In the genomic region with DNA sequence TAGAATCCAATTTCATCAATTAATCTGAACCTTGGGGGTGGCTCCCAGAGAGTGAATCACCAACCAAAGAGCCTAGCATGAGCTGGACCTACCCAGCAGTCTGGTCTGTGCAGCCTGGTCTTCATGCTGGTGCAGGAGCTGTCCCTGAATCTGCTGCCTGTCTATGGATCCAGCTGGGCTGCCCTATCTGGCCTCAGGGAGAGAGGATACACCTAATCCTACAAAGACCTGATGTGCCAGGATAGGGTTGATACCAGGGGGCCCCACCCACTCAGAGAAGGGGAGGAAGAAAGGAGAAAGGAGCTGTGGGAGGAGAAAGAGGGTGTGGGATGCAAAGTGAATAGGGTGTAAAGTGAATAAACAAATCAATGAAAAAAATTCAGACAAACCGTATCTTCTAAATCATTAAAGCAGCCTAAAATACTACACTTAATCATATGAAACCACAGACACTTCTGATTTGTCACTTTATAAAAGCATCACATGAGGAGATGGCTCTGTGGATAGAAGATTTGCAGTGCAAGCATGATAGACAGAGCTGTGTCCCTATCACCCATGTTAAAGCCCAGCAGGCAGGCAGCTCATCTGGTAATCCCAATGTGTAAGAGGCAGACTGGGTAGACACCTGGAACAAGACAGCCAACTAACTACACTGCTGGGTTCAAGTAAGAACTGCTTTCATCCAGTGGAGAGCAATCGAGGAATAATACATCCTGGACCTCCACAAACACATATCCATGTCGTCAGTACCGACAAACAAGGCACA, we compare ENCODE assay signal across 22 mouse cellular contexts. TPM values are rescaled to one million over a fixed set of nuclear protein-coding genes. Genes with fewer than 3 reads are reported as not detected.
DNase-seq lines count a peak whose midpoint lies in the region; ATAC-seq lines count a peak whose summit lies in the region.
"Had no signal": no experiment of that assay in that cellular context is flagged by ENCODE, and none has a peak within 500 bp of the region (broad histone marks: within the 10 kb centered on the region; RNA-seq: fewer than 3 reads in every experiment).

No protein-coding gene starts in this region.

- WGBS in heart, embryonic 11.5 days (ENCODE audit: insufficient replicate concordance) = 92% methylated on average over 4 of the region's 4 CpGs
- 72% methylated on average over 4 of the region's 4 CpGs for WGBS in liver, embryonic 13.5 days (ENCODE audit: insufficient replicate concordance)

- no peak for DNase-seq in heart, postnatal 25 days (ENCODE audit: low spot score)
- no peak for DNase-seq in liver, embryonic 13.5 days
- no peak for DNase-seq in kidney, postnatal 36 days
- DNase-seq in urinary bladder, adult 18-20 months (ENCODE audit: low spot score in 2 of 2) = no peak
- DNase-seq: adrenal gland, adult 8-10 months; cerebellum, adult 2 months; cerebellum, postnatal 14 days; heart, postnatal 36 days; kidney, adult 9 months; kidney, postnatal 14 days; lung, postnatal 36 days; right cerebral cortex, adult 18-20 months; spleen, adult 18-20 months; thymus, postnatal 14 days had no signal

- 0 out of 2 replicates have a peak, but pooled peaks cover 2% of the 10 kb centered on the region for H3K36me3 ChIP-seq in heart, embryonic 11.5 days (ENCODE audit: control insufficient read depth, insufficient read depth, low read length)
- H3K36me3 ChIP-seq in liver, embryonic 13.5 days = peaks cover 25% of the 10 kb centered on the region
- H3K36me3 ChIP-seq: hindbrain, embryonic 12.5 days; midbrain, embryonic 12.5 days had no signal

- H3K27ac ChIP-seq in heart, embryonic 11.5 days (ENCODE audit: low read depth, low read length) = no peak overlapping the region
- no peak overlapping the region for H3K27ac ChIP-seq in liver, embryonic 13.5 days
- H3K27ac ChIP-seq: forebrain, embryonic 10.5 days; forebrain, embryonic 15.5 days; hindbrain, embryonic 12.5 days; midbrain, embryonic 12.5 days had no signal

- intact Hi-C loops in heart, postnatal 25 days (cut with DNase I) = no loop called here

- H3K9me3 ChIP-seq in heart, embryonic 11.5 days (replicated peaks; ENCODE audit: control insufficient read depth, low read length) = no peaks in the 10 kb centered on the region
- H3K9me3 ChIP-seq in liver, embryonic 13.5 days (replicated peaks) = no peaks in the 10 kb centered on the region
- H3K9me3 ChIP-seq: forebrain, embryonic 10.5 days; forebrain, embryonic 15.5 days; hindbrain, embryonic 12.5 days; midbrain, embryonic 12.5 days had no signal

- 0 out of 2 replicates have a peak, but pooled peaks have one; percentile 14 for ATAC-seq in heart, embryonic 11.5 days (replicated peaks; ENCODE audit: insufficient number of reproducible peaks, low FRiP score, low TSS enrichment)
- peak; percentile 26; the same call in 1 of the 2 replicates for ATAC-seq in erythroblast, adult 5-6 weeks (replicated peaks; ENCODE audit: low FRiP score, poor library complexity, severe bottlenecking)
- ATAC-seq in liver, embryonic 13.5 days (ENCODE audit: low read depth) = peak; percentile 81
- ATAC-seq in neutrophil, adult 5-6 weeks (ENCODE audit: extremely low read depth, insufficient number of reproducible peaks, low FRiP score, poor library complexity, severe bottlenecking) = 0 out of 2 replicates have a peak, but pooled peaks have one; percentile 3
- ATAC-seq: intestine, postnatal 0 days had no signal

- no peak overlapping the region for H3K9ac ChIP-seq in heart, embryonic 11.5 days (ENCODE audit: low read depth, low read length)
- no peak overlapping the region for H3K9ac ChIP-seq in liver, embryonic 13.5 days
- H3K9ac ChIP-seq: forebrain, embryonic 15.5 days; hindbrain, embryonic 12.5 days; midbrain, embryonic 12.5 days had no signal

- H3K27me3 ChIP-seq in heart, embryonic 11.5 days (ENCODE audit: control insufficient read depth, insufficient read depth, low read length) = no peaks in the 10 kb centered on the region
- H3K27me3 ChIP-seq in liver, embryonic 13.5 days = no peaks in the 10 kb centered on the region
- H3K27me3 ChIP-seq: forebrain, embryonic 15.5 days; hindbrain, embryonic 12.5 days; midbrain, embryonic 12.5 days had no signal

- H3K4me1 ChIP-seq in heart, embryonic 11.5 days (ENCODE audit: control insufficient read depth, insufficient read depth, low read length) = no peaks in the 10 kb centered on the region
- H3K4me1 ChIP-seq in liver, embryonic 13.5 days (replicated peaks) = peaks cover 58% of the 10 kb centered on the region
- H3K4me1 ChIP-seq: forebrain, embryonic 10.5 days; forebrain, embryonic 15.5 days; midbrain, embryonic 12.5 days had no signal

- H3K4me2 ChIP-seq in heart, embryonic 11.5 days = no peak overlapping the region
- H3K4me2 ChIP-seq in liver, embryonic 13.5 days = no peak overlapping the region
- H3K4me2 ChIP-seq: forebrain, embryonic 15.5 days; hindbrain, embryonic 12.5 days; midbrain, embryonic 12.5 days had no signal

- H3K4me3 ChIP-seq in heart, embryonic 11.5 days (ENCODE audit: low read depth, low read length) = no peak overlapping the region
- no peak overlapping the region for H3K4me3 ChIP-seq in liver, embryonic 13.5 days (replicated peaks)
- H3K4me3 ChIP-seq: forebrain, embryonic 10.5 days; forebrain, embryonic 15.5 days; hindbrain, embryonic 12.5 days; midbrain, embryonic 12.5 days had no signal

RNA-seq across cellular contexts. Expression of a gene that starts 12.6 kb away (rescaled TPM):
- 24.2 and 26.8 TPM in 2 replicates for polyA plus RNA-seq in heart, embryonic 11.5 days (2014; fragmentation: Nextera tagmentation; extraction: Ambion mirVana)
- total RNA-seq in heart, postnatal 25 days (2021) = 10 to 100 TPM; 60.5 to 65.7 TPM
- 43.3 and 46.3 TPM in 2 replicates for total RNA-seq in erythroblast, adult 5-6 weeks (2015; ENCODE audit: low replicate concordance)
- total RNA-seq in erythroblast, adult 5-6 weeks (2017; ENCODE audit: low replicate concordance) = 75.2 and 99.7 TPM in 2 replicates
- polyA plus RNA-seq in liver, embryonic 13.5 days (2015; fragmentation: Nextera tagmentation; extraction: Ambion mirVana) = 9.3 and 10.0 TPM in 2 replicates
- 135 and 138 TPM in 2 replicates for total RNA-seq in neutrophil, adult 5-6 weeks (2017)

RNA-seq across cellular contexts. Expression of a gene that starts 13.3 kb away (rescaled TPM):
- 2.0 and 3.4 TPM in 2 replicates for polyA plus RNA-seq in heart, embryonic 11.5 days (2014; fragmentation: Nextera tagmentation; extraction: Ambion mirVana)
- total RNA-seq in heart, postnatal 25 days (2021) = 1 to 10 TPM in 1 of 2 experiments, under 1 TPM in 1; 0.57 to 1.1 TPM
- 6.0 TPM in 1 of 2 replicates, not detected in the other for total RNA-seq in erythroblast, adult 5-6 weeks (2015; ENCODE audit: low replicate concordance)
- not detected in 2 replicates for total RNA-seq in erythroblast, adult 5-6 weeks (2017; ENCODE audit: low replicate concordance)
- 2.0 and 2.8 TPM in 2 replicates for polyA plus RNA-seq in liver, embryonic 13.5 days (2015; fragmentation: Nextera tagmentation; extraction: Ambion mirVana)
- total RNA-seq in neutrophil, adult 5-6 weeks (2017) = 3.5 and 4.4 TPM in 2 replicates

Comparison
In these comparisons a context has a peak if more than half of its experiments do, and no peak if none do; other contexts are left out.
1. ATAC-seq: peak in every context shown above with its lines; median percentile 81 in liver, embryonic 13.5 days; 26 in erythroblast, adult 5-6 weeks; 14 in heart, embryonic 11.5 days; 3 in neutrophil, adult 5-6 weeks.